Mouse (Mus musculus) telencephalon, adult 2 months (tissue): ENCODE results near the gene Atp2b4.
A peak's percentile ranks its signal among the peaks of the same experiment; 100 is the strongest.
"Not testable (repeated sequence)": the region's sequence is repeated elsewhere in the genome, so short reads cannot be mapped to it uniquely, and the experiment has no call there.

Experiments used
- DNase-seq: peaks from one replicate; pipeline ENCODE4 v3.0.0-alpha.2; 2011; ENCODE audit warnings: low read depth, low spot score

Gene Atp2b4

GRCm38 (mm10) chr1:133749954-133750353 lies 50.9 kb downstream of the Atp2b4 start:
- DNase-seq = no peak

DNA sequence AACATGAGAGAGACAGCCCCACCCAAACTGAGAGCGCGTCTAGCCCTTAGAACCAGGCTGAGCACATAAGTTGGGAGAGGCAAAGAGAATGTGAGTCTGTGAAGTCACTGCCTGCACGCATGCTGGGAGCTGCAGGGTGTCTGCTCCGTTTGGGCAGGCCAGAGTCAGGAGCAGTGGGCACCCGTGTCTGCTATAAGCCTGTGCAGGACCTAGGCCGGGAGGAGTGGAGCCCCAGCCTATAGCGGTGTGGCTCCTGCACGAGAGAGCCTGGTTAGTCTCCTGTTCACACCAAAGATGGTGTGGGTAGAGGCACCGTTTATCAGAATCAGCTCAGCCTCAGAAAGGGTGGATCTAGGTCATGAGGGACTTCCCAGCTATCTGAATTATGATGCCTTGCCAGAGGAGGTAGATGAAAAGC lies 55.8 kb downstream of the Atp2b4 start:
- DNase-seq = no peak

DNA sequence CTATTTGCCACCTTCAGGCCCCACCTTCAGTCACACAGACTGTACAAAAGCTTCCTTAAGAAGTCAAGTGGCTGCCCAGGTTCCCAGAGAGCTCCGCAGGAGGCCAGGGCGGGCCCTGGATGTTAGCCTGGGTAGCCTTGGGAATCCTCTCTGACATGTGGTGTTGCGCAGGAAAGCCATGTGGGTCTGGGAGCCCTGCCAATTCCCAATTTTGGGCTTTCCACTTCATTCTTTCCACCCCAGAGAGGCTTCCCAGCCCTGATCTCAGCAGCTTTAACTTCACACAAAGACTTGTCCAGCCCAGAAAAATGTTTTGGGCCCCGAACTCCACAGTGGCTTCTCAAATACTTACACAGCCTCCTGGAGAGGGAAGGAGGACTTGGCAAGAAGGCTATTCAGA lies 56.2 kb downstream of the Atp2b4 start:
- DNase-seq = no peak

- DNase-seq = no peak
Observed at GRCm38 (mm10) chr1:133742517-133742916, 58.3 kb downstream of the Atp2b4 start.

GRCm38 (mm10) chr1:133741881-133742434 lies 58.9 kb downstream of the Atp2b4 start:
- no peak for DNase-seq

DNA sequence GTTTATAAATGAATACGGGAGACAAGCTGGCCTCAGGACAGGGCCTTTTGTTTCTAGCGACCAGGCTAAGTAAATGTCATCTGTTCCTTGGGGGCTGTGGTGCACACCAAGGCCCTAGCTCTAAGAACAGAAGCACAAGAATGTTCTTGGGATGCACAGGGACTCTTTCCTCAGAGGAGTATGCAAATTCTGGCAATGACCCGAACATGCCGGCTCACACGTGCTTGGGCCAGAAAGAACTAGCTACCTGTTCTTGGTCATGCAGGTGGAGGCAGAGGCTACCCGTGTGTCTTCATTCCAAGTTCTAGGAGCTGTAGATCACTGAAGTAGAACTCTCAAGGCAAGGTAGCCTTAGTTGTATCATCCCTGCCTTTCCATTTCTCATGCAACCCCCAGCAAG lies 59.7 kb downstream of the Atp2b4 start:
- DNase-seq = no peak

DNA sequence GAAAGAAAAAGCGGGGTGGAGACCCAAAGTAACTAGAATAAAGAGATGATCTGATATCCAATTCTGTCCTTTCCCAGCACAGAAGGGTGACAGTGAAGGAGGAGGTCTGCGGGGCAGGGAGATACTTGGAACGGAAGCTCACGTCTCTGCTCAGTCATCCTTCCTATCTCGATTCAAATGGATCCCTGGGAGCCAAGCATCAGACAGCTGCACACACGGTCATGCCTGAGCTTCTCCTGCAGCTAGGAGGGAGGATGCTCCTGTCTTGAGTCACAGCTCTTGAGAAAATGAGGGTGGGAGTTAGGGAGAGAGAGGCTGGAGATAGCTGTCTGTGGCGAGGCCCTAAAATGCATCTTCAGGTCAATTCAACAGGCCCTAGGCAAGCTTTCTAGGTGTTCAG lies 64.2 kb downstream of the Atp2b4 start:
- peak; percentile 11 for DNase-seq

DNA sequence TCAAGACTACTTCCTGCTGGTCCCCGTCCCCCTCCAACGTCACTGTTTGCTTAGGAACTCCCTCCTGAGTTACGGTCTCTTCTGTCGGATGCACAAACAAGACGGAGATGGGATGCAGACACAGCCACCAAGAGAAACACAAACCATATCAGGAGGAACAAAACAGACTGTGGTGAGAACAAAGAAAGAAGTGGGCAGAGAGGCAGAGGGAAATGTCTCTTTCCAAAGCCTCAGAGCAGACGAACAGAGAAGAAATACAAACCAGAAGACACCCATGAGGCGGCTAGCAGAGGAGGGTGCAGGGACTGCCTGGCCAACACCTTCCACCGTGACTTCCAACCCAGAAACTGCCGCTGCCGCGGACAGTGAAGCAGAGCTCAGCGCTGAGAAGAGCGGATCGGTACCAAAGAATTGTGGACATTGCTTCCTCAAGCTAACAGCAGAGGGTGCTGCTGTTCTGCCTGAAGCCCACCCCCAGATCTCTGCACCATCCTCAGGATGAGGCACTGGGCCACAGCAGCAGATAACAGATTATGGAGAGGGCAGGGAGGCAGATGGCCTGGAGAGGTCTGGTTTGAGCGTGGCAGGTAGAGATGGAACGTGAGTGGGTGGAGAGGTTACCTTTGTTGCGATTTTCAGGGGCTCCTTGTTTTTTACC lies 64.7 kb downstream of the Atp2b4 start:
- peak; percentile 34 for DNase-seq

DNA sequence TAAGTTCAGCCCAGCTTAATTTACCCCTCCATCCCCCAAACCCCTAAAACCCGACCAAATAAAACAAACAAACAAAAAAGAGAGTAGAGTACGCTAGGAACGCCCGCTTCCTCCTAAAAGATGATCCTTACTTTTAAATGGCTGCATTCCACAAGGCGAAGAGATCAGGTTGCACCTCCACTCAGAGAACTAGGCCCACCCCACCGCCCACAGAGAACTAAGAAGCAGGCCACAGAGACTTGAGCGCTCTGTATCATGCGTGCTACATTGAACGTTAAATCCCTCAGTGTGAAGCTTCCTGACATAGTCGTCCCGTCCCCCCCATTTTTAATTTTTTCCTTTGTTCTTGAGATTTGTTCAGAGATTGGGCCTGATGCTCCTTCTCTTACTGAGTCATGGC lies 68.0 kb downstream of the Atp2b4 start:
- no peak for DNase-seq

DNA sequence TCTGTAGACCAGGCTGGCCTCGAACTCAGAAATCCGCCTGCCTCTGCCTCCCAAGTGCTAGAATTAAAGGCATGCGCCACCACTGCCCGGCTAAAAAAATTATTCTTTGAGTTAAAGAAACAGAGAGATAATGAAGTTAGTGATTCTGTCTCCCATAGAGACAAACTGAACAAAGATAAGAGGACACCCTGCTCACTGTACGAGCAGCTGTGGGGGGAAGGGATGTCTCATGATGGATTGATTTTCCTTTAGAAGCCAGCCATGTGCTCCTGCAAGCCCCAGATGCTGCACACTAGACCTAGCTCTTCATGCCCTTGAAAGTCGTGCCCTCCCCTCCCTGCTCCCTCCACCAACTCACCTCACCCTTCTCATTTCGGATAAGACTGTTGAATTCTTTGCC lies 72.5 kb downstream of the Atp2b4 start:
- no peak for DNase-seq

DNA sequence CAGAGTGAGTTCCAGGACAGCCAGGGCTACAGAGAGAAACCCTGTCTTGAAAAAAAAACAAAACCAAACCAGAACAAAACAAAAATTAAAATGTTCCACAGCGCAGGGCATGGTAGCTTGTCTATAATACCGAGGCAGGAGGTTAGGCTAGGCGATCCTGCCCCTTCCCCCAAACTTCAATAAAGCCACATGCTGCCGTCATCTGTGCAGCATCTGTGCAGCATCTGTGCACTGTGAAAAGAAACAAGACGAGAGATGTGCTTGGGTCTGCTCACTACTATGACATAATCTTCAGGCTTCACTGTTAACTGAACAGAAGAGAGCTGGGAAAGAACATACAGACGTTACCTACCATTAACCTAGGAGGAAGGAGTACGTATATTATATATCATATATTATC lies 80.5 kb downstream of the Atp2b4 start:
- DNase-seq = no peak

DNA sequence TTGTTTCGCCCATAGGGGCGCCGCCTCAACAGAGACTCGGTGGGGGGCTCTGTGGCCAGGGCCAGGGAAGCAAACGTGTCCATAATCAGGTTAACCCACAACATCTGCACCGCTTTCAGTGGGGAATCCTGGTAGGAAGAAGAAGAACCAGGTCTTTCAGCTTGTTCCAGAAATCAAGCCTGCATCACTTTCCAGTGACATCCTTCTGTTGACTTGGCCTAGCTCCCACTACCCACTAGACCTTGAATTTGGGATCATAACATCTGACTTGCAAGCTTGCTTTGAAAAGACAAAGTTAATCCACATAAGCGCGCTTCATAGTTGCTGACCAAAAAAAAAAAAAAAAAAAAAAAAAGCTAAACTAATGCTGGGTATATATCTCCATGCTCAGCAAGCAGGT lies 82.1 kb downstream of the Atp2b4 start:
- no peak for DNase-seq

GRCm38 (mm10) chr1:133718296-133718695 lies 82.5 kb downstream of the Atp2b4 start:
- no peak for DNase-seq

DNA sequence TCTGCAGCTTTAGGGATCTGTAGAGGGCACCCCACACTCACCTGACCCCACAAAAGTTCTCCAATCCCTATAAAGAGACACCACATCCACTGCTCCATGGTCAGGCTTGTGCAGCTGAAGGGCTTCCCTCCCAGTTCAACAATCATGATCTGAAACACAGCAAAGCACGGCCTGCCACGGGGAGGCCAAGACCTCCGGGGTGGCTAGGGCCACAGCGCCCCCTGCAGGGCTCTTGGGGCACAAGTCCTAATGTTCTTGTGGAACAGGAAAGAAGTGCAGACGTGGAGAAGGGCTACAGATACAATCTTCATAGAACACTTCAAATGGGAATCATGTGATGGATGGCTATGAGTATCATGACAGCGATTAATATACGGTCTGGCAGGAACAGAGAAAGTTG lies 84.4 kb downstream of the Atp2b4 start:
- no peak for DNase-seq

DNA sequence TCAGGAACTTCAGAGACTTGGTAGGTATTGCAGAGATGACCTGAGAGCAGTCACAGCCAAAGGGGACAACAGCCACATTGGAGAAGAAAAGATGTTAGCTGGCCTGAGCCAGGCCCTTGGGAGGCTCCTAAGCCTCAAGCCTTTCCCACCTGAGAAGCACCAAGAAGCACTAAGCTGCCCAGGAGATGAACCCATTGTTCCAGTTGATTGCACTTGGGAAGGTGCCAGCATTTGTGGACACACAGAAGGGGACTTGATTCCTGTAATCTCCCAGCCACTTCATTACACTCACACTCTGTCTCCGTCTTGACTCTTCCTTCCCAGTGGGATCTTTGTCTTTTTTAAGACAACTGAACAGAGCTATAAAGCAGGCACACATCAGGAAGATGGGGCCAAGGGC lies 85.7 kb downstream of the Atp2b4 start:
- no peak for DNase-seq

DNA sequence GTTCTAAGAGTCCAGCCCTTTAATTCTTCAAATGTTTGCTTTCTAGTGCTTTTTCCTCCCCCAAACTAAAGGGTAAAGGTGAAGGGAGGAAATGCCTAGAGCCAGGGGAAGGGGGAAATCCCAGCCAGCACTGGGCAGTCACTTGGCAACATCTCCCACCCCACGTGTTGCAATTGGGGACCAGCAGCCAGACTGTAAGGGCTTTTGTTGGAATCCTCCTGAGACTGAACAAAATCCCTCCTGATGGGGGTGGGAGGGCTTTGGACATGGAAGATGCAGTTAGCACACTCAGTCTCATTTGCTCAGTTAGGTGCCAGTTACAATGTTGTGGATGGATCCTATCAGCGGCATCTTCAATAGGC lies 87.9 kb downstream of the Atp2b4 start:
- no peak for DNase-seq

- peak; percentile 17 for DNase-seq
Observed at GRCm38 (mm10) chr1:133712288-133713008, 88.4 kb downstream of the Atp2b4 start.

DNA sequence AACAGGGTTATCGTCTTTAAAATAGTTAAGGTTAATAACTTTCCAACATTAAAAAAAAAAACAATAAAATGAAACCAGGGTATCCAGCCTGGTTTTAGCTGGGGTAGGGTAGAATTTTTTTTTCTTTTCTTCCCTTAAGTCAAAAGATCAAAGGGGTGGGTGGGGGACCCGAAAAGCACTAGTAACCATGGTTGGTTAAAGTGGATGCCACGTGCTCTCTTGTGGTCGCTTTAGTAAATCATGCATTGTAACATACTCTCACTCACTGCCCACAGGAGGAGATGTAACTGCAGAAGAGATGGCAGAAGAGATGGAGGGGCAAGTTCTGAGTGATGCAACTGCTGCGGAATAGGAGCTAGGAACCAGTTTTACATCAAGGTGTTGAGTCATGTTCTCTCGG lies 89.5 kb downstream of the Atp2b4 start:
- DNase-seq = no peak

- no peak for DNase-seq
Observed at GRCm38 (mm10) chr1:133710895-133711294, 89.9 kb downstream of the Atp2b4 start.

GRCm38 (mm10) chr1:133709292-133709691 lies 91.5 kb downstream of the Atp2b4 start:
- DNase-seq = no peak

- not testable (repeated sequence) for DNase-seq
Observed at GRCm38 (mm10) chr1:133701824-133702223, 99.0 kb downstream of the Atp2b4 start.

GRCm38 (mm10) chr1:133697935-133698620 lies 102.8 kb downstream of the Atp2b4 start:
- no peak for DNase-seq

DNA sequence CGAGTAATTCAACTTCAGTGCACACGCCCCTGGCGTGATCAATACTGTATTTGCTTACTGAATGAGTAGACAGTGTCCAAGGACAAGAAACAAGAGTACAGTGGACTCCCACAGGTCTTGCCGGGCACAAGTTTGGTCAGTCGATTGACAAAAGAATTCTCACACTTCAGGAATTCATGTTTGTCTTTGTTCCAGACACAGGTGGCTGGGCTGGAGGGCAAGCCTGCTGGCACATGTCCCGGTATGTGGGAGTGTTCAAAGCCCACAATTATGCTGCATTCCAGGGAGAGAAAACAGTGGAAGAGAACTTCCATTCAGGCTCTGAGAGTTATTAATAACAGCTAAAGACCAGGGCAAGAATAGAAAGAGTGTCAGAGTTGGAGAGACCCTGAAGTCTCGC lies 104.9 kb downstream of the Atp2b4 start:
- peak; percentile 10 for DNase-seq
